Mouse (Mus musculus) left cerebral cortex, postnatal 14 days (tissue): ENCODE measurements around the gene Rps27. TPM values are rescaled to one million over a fixed set of nuclear protein-coding genes. Genes with fewer than 3 reads are reported as not detected.

ENCODE experiments used
- DNase-seq, 2 experiments: peaks; one replicate each; pipeline ENCODE4 v3.0.0; 2021 to 2022; ENCODE audit warnings: low spot score in 2 of 2, mixed read lengths in 1 of 2
- intact Hi-C: fragments of 180-260 bp; cut with DNase I; formaldehyde crosslinking; loops from one replicate; pipeline ENCODE4 v1.15.1; 2025
- total RNA-seq, 2 experiments: library from RNA; stranded (reverse); gene quantifications; 2 replicates each; pipeline ENCODE4 v1.2.3; 2021

Gene Rps27
- total RNA-seq, 2 experiments from 2014 or later = 647 to 683 TPM

DNA sequence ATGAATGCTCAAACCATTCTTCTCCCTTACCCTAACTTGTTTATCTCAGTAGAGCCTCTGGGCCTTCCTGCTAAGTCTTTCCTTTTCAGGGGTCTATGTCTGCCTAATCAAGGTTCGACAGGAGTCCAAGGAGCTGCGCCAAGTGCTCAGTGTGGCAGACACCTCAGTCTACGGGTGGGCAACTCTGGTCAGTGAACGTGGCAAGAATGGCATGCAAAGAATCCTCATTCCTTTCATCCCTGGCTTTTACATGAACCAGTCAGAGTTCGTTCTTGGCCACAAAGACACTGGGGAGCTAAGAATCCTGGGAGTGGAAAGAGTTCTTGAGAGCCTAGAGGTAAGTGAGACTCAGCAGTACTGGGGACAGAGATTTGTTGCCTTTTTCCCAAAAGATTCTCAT, 9.8 kb downstream of the Rps27 start:
- no peak for DNase-seq
- intact Hi-C loops = no loop called here

DNA sequence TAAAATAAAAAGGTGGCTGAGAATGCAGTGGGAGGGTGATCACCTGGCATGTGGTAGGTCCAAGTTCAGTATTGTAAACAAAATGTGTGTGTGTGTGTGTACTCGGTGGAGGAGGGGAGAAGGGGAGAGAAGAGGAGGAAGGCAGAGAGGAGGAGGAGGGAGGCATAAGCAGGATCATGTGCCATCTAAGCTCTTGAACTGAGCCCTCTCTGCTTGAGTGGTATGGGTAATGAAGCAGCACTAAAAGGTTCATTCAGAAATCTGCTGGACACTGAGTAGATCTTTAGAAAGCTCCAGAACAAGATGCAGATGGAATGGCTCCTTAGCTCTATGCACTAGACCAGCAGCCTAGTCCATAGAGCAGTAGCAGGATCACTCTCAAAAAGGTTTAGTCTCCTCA, 10.6 kb downstream of the Rps27 start:
- intact Hi-C loops = no loop called here
- DNase-seq = no peak

DNA sequence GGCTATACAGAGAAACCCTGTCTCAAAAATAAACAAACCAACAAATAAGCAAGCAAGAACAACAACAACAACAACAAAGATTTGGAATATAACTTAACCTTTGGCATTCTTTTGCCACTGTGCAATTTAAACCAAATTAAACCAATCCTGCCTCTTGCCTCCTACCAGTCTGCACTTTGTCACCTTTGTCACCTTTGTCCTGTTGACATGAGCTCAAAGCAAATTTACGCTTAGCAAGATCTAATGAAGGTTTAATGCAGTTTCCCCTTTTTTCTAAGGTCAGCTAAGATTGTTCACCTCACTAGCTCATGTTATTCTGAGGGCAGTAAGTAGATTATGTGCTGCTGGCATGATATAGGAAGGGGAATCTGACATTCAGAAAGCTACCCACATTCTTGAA, 15.9 kb downstream of the Rps27 start:
- no peak for DNase-seq
- intact Hi-C loops = no loop called here

DNA sequence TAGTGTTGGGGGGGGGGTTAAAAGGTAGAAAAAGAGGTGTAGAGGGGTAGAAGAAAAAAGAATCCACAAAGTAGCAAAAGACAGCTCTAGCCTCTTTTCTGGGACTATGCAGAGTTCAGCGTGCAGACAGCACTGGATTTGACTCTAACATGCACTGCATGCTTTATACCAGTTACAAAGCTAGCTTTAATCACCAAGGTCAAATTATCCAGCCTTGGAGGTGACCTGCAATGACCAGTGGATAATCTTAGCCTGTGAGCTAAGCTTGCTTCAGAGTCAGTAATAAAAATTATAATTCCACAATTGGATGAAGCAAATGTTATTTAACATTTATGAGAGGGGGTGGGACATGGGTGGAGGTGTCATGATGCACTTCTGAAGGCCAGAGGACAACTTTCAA, 17.8 kb downstream of the Rps27 start:
- no peak for DNase-seq
- intact Hi-C loops = no loop called here

DNA sequence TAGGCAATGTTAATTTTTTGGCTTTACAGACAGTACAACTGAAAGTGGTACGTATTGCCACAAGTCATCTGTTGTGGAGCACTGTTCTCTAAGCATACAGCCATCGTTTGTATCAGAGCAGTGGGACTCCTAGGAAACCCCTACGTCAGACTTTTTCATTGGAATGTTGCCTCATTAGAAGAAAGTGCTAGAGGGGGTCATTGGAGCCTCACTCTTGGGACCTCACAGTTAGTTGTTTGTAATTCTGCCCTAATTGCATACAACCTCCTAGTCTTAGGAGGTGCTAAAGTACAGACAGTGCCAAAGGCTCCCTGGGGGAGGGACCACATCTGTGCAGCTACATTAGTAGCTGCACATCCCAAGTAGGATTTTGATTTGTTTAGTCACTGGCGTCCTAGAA, 18.7 kb downstream of the Rps27 start:
- intact Hi-C loops = no loop called here

DNA sequence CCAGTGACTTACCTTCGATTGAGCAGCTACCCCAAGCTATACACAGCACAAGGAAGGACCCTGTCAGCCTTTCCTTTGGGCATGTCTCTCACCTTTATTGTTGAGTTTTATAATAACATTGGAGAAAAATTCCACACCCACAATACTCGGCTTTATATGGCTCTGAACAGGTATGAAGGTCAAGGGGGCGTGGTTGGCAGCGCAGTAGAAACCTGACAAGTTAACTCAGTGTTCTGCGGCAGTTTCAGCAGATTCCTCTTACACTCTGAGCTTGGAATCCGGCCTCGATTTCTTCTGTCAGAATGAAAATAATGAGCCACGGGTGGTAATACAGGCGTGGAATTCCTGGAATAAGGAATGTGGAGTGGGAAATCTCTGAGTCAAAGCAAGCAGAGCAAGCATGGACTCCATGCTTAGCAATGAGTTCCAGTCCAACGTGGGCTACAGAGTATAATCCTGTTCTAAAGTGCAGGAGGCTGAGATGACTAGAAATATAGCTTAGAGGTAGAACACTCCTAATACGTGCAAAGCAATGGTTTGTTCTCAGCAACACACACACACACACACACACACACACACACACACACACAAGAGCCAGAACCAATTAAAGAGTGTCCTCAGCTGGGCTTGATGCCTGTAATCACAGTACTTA, 22.5 kb downstream of the Rps27 start:
- no peak for DNase-seq
- intact Hi-C loops = no loop called here

More for the DNA sequence above, 18.7 kb downstream of the Rps27 start:
- DNase-seq = no peak

DNA sequence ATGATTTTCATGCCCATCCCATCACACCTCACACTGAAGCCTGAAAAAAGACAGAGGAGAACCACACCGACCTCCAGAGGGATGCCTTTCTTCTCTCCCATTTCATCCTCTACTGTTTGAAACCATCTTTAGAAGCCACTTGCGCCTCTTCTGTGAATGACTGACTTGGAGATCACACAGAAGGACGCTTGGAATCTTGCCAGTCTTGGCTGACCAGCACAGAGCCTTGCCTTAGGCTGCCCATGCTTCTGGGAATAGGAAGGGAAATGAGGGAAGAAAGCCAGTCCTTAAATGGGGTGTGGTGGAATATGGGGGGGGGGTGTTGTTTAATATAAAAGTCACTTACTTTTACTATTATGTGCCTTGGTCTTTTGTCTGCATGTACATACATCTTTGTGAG, 29.9 kb downstream of the Rps27 start:
- intact Hi-C loops = no loop called here
- DNase-seq = no peak

DNA sequence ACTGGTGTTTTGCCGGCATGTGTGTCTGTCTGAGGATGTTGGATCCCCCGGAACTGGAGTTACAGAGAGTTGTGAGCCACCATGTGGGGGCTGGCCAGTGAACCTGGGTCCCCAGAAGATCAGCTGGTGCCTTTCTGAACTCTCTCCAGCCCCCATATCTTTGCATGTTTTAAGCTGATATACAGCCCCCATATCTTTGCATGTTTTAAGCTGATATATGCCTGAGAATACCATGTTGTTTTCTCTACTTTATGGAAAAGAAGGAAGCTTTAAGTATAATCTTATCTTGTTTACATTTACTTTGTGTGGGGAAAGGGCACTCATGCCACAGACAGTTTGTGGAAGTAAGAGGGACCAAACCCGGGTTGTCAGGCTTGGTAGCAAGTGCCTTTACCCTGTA, 33.9 kb downstream of the Rps27 start:
- no peak for DNase-seq
- intact Hi-C loops = no loop called here

Other genes with a start within 250 kb of the Rps27 start
- 10 to 100 TPM; 70.6 to 76.7 TPM for gene Hax1, start 214.9 kb downstream of the Rps27 start, total RNA-seq
- gene 4933434E20Rik, start 162.0 kb downstream of the Rps27 start, total RNA-seq = 10 to 100 TPM; 77.2 to 78.1 TPM
- gene Ubap2l, start 161.0 kb downstream of the Rps27 start, total RNA-seq = 100 to 1,000 TPM; 191 to 205 TPM
- gene Tpm3, start 141.0 kb downstream of the Rps27 start, total RNA-seq = 100 to 1,000 TPM; 220 to 223 TPM
- under 1 TPM; 0.38 to 0.55 TPM for gene Nup210l, start 109.5 kb downstream of the Rps27 start, total RNA-seq
- gene Rab13, start within 50 bp of the Rps27 start, total RNA-seq = 1 to 10 TPM; 5.8 to 5.9 TPM
- 10 to 100 TPM; 38.8 to 44.5 TPM for gene Jtb, start 17.9 kb upstream of the Rps27 start, total RNA-seq
- gene Creb3l4, start 29.9 kb upstream of the Rps27 start, total RNA-seq = under 1 TPM in 1 of 2 experiments, not detected in 1; 0.23 TPM
- 10 to 100 TPM; 50.5 to 51.9 TPM for gene Slc39a1, start 34.5 kb upstream of the Rps27 start, total RNA-seq
- gene Crtc2, start 40.5 kb upstream of the Rps27 start, total RNA-seq = 10 to 100 TPM; 30.5 to 31.6 TPM
- gene Dennd4b, start 51.5 kb upstream of the Rps27 start, total RNA-seq = 10 to 100 TPM; 28.2 to 29.4 TPM
- gene Gatad2b, start 79.5 kb upstream of the Rps27 start, total RNA-seq = 10 to 100 TPM; 89.0 to 96.0 TPM
- 1 to 10 TPM; 5.1 to 6.2 TPM for gene Slc27a3, start 176.3 kb upstream of the Rps27 start, total RNA-seq
- gene Ints3, start 220.0 kb upstream of the Rps27 start, total RNA-seq = 10 to 100 TPM; 61.4 to 65.3 TPM